Mouse (Mus musculus) gastrocnemius, postnatal 36 days (tissue): ENCODE results near the gene Slc23a4. TPM values are rescaled to one million over a fixed set of nuclear protein-coding genes. Genes with fewer than 3 reads are reported as not detected.

Source experiments
- DNase-seq, 2 experiments: peaks; one replicate each; pipeline ENCODE4 v3.0.0; 2022
- intact Hi-C: fragments of 180-260 bp; cut with DNase I; formaldehyde crosslinking; loops from one replicate; pipeline ENCODE4 v1.15.1; 2025
- total RNA-seq, 2 experiments: library from RNA; stranded (reverse); gene quantifications; 2 replicates each; pipeline ENCODE4 v1.2.3; 2021

Slc23a4 gene
- total RNA-seq, 2 experiments from 2014 or later, result not detected

DNA sequence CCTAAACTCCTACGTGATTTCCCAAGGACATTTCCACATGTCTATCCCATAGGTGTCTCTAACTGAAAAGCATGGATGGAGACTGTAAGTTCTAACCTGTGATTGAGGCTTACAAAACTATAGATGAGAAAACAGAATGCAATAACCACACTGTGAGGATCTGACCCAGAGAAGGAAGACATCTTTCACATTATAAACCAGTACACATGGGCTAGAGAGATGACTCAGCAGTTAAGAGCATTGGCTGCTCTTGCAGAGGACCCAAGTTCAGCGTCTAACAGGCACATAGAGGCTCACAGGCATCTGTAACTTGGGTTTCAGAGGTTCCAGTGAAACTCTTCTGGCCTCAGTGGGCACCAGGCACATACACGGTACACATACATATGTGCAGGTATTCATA lies 73.7 kb downstream of the Slc23a4 start:
- no peak for DNase-seq
- intact Hi-C loops, result no loop called here

DNA sequence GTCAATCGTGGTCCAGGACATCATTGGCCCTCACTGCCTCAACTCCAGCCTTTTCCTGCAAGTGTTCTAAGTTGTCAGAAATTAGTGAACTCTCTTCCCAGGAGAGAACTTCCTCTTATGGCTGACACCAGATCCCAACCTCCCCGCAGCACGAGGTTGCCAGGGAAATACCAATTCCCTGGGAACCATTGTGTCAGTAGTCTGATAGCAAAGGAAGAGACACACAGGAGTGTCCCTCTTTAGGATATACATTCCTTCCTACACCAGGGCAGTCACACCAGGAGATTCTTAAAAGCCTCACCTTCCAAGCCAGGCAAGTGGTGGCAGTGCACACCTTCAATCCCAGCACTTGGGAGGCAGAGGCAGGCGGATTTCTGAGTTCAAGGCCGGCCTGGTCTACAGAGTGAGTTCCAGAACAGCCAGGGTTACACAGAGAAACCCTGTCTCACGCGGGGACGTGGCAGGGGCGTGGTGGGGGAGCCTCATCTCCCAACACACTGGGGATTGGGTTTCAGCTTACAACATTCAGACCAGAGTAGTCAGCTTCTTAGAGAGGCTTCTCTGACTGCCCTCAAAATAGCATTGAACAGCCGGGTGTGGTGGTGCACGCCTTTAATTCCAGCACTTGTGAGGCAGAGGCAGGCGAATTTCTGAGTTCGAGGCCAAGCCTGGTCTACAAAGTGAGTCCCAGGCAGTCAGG lies 74.7 kb downstream of the Slc23a4 start:
- DNase-seq, result no peak
- intact Hi-C loops, result no loop called here

DNA sequence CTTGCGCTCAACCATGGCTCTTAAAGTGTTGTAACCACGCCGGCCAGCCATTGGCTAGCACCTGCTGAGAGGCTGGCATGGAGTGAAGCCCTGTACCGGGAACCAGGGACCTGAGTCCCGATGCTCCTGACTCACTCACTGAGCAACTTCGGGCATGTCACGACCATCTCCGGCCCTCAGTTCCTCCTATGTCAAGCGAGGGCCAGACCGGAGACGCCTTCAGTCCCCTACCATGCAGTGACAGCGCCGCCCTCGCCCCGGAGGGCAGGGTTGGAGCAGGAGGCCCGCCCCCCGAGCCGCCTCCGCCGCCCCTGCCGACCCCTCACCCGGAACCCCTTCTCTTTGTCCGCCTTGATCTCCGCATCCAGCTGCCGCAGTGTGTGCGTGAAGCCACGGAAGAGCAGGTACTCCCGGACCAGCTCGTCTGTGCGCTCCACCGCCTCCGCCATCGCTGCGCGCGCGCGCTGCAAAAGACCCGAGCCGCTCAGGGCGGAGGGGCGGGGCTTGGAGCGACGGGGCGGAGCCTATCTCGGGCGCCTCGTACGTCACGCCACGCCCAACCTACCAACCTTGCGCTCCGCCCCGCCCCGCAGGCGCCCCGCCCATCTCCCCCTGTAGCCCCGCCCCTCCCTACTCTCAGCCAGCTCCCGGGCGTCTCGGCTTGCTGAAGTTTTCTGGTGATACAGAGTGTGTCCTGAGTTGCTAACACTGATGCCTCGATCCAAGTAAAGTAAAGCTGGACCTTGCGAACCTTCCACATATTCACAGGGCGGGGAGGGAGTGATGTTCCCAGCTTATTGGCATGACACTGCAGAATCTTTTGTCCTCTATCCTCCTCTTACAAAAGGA lies 77.6 kb downstream of the Slc23a4 start, which contains the start of gene Wdr91:
TSS of gene Wdr91 (minus strand) at position 506 of the 849 bp plus-strand sequence.
- DNase-seq, result peak; percentile 92 to 94
- intact Hi-C loops, result no loop called here

DNA sequence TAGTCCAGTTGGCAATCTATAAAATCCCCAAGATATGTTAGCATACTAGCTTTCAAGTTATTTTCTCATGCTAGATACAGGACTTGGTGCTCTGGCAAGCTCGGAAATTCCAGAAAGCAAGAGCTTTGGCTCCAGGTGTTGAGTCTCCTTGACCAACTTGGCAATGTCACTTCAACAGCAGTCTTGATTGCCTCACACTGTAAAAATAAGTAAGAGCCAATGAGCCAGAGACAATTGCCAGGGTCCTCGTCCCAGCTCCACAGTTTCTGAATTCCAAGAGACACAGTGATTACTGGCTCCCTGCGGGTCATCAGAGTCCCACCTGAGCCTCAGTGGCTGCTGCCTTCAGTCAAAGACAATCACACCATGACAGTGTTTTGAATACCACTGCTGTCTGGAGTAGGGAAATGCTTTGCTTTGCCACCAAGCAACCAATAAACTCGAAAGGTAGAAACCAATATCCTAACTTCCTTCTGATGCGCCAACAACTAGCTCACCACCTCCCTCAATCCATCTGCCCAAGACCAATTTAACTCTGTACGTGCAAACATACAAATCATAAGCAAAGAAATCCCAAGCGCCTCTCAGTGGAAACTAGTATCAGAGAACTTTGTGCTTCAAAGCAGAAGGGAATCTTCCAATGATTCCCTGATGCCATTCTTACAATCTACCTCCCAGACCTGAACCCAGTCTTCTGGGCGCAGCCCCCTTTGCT lies 78.4 kb downstream of the Slc23a4 start:
- intact Hi-C loops, result no loop called here

DNA sequence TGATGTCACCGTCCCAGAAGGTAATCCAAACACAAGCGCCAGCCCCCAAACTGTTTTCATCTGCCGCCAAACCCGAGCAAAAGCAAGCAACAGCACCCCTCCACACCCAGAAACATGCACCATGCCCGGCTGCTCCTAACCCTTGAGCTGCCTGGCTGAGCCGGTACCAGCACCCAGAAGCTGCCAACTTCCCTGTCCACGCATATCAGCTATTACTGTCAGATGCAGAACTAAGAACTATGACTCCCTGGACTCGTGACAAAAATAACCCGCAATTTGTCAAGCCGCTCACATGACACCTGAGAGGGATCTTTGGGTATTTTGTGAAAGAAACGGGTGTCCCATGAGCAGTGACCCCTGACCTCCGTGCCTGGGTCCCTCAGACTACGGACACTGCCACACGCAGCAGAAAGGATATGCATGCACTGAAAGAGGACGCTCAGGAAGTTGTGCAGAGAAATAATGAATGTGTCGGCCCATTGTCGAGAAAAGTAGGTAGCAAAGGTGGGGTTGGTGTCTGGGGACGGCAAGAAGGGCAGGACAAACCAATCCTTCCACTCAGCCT lies 80.4 kb downstream of the Slc23a4 start:
- no peak for DNase-seq
- intact Hi-C loops, result no loop called here

More for the DNA sequence above, 78.4 kb downstream of the Slc23a4 start:
- DNase-seq, result no peak

DNA sequence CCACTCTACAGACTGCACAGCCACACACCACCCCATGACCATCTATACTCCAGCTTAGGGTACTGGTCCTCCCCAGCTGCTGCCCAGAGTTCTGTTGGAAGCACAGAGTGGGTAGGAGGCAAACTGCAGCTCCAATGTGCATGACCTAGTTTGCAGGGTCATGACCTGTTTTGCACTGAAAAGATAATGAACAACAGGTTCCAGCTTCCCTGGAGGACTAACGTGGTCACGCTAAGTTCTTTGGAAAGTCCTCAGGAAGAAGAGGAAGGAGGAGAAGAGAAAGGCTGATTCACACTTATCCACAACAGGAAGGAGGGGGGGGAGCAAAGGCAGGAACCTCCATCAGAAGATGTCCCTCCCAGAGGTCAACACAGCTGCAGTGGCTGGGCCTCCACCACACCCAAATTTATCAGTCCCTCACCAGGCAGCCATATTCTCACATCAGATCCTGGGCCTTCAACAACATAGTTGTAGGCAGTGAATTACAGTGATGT lies 81.0 kb downstream of the Slc23a4 start:
- intact Hi-C loops, result no loop called here
- DNase-seq, result peak in 1 of 2 experiments; percentile 46

DNA sequence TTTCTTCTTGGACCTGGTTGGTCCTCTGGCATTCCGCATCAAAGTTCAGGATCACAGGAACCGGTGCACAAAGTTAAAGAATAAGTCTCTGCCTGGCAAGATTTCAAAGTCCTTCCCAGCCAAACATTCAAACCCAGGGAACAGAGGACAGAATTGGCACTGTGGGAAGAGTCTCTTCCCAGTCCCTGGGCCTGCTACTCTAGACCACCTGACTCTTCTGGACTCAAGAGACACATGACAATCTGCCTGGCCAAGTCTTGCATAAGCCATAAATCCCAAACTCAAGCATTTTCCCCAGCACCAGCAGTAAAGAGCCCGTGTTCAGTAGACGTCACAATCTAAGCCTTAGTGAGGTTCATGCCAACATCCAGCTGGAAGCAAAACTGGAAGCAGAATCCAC lies 81.5 kb downstream of the Slc23a4 start:
- peak in 1 of 2 experiments; percentile 16 for DNase-seq
- intact Hi-C loops, result no loop called here

DNA sequence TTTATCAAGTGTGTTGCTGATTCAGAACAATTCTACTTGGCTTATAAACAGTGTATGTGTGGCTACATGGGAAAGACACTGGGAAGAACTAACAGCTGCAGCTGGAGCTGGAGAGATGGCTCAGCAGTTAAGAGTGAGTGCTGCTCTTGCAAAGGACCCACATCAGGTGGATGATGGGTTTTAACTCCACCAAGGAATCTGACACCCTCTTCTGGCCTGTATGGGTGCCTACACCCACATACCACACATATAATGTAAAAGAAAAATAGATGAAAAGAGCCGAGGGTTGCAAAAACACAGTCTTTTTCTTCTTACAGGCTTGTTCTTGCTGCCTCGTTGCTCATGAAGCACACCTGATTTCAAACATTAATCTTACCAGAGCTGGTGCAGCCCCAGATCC lies 82.1 kb downstream of the Slc23a4 start:
- no peak for DNase-seq
- intact Hi-C loops, result no loop called here

DNA sequence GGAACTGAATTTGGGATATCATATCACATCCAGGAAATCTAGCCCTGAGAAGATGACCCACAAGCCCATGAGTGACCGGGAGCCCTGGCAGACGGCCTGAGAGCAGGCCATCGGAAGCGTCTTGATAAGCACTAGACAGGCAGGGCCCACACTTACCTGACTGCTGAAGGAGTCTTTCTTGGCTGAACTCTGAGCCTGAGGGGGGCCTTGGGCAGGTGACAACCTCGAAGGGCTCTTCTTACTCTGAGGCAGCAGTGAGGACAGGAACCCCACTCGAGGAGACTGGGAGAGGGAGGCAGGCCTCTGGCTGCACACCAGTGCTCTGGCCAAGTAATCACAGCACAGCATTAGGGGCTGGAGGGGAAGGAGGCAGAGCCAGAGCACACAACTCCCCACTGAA lies 83.8 kb downstream of the Slc23a4 start:
- no peak for DNase-seq
- intact Hi-C loops, result no loop called here

DNA sequence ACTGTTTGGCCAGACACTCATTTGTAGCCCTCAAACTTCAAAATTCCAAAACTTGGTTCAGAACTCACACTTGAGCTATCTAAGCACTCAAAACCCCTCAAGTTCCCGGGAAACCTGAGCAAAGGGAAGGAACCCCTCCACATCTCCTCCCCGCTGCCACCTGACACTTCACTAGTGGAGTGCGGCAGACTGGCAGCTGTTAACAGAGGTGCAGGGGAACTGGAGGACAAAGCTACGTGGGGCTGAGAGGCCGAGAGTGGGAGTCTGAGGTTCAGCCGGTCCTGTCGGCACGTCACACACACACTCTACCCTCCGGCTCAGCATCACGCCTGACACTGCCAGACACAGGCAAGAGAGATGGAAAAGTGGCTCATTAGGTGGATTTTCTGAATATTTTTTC lies 84.4 kb downstream of the Slc23a4 start:
- intact Hi-C loops, result no loop called here
- no peak for DNase-seq

DNA sequence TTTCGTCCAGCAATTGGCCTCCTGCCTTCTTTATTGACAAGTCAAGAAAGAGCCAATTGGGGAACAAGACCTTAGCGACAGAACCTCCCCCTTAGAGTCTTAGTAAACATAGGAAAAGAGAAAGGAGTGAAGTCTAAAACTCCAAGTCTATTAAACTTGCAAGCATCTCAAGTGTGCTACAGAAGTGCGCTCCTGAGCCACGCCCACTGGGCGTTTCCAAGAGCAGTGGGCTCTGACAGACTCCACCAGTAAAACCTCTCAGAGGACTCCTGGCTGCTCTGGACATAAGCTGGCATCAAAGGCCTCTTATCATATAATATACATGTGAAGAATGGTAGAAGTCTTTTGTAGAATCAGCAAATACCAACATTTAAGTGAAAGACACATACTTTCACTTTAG lies 84.8 kb downstream of the Slc23a4 start:
- intact Hi-C loops, result no loop called here
- no peak for DNase-seq

DNA sequence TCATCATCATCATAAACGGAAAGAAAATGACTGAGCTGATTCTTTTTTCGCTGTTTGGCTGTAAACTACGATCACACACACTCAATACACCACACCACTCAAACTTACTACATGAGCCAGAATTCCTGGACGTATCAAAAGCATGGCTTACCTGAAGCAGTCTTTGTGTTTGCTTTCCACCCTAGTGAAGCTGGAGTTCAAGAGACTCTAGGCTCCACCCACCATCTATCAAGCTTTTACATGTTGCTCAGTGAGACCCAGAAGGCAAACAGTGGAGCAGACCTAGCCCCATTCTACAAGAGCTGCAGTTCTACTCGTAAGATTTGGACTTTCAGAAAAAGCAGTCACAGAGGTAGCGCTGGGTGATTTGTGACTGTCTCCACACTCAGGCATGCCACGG lies 85.6 kb downstream of the Slc23a4 start:
- intact Hi-C loops, result no loop called here
- DNase-seq, result no peak

DNA sequence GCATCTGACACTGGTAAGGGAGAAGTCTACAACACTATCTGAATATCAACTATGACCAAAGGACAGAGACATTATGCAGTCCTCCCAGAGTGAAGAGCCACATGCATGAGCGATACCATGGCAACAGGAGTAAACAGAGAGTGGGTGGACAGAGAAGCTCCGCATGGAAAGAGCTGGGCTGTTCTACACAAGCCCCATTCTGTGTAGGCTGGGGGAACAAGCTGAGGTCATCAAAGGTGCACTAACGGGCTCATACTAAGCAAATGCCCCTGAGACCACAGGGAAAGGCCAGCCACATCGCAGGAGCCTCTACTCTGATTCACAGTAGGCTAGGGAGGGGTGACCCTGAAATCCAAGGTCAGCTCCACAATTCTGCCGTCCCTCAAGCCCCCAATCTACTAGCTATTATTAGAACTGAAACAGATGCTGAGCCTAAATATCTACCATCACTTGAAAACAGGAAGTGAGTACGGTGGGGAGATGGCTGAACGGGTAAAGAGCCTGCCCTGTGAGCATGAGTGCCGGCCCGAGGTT lies 86.2 kb downstream of the Slc23a4 start:
- DNase-seq, result no peak
- intact Hi-C loops, result no loop called here

DNA sequence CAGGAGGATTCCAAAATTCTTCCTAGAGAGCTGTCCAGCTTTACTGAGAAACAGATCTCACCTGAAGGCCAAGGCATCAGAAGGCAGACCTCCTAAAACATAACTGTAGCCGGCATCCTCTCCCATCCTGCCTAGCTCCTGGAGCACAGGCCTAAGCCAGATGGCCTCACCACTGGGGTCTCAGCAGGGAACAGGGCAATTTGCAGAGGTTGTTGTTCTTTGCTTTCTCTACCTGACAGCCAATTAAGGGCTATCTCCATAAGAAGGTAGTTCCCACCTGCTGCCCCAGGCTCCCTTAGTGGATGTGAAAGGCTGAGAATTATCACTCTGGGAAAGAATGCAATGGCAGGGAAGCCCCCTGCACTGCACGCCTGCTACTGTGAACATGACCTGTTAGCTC lies 87.2 kb downstream of the Slc23a4 start:
- DNase-seq, result no peak
- intact Hi-C loops, result no loop called here

DNA sequence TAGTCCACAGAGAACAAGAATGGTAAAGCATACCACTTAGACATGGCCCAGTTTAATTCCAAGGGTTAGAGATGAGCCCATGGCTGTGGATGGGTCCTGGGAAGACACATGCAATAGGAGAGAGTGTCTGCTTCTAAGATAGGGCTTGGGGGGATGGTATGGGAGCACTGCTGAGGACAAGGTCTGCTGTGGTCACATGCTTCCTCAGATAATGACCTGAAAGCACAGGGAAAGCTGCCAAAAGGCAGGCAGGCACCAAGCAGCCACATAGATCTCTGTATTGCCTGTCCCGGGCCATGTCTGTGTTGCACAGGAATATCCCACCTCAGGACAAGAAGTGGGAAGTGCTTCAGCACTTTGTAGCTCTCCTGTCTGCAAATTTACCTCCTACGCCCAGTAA lies 89.1 kb downstream of the Slc23a4 start:
- DNase-seq, result no peak
- intact Hi-C loops, result no loop called here

DNA sequence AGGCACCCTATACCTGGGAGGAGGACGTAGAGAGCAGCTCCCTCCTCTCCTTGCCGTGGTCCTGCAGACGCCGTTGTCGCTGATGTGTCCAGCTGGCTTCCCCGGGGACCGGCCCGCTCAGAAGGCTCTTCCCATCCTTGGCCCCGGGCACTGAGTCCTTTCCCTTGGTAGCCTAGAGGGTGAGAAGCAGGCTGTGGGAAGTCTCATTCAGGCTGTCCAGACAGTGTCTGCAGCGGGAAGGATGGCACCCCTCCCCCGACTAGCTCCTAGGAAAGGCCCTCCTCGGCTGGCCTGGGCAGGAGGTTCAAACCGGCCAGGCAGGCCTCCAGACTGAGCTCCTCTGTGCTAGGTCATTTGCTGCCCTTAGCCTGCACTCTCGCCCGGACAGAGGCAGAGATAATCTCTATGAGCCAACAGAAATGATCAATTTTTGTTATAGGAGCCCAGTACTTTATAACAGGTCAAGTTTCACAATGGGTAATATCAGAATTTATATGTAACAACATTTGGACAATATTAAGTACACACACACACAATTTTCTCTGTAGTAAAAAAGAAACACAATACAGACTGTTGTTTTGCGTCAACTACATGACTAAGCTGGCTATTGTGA lies 91.9 kb downstream of the Slc23a4 start:
- DNase-seq, result no peak
- intact Hi-C loops, result no loop called here

DNA sequence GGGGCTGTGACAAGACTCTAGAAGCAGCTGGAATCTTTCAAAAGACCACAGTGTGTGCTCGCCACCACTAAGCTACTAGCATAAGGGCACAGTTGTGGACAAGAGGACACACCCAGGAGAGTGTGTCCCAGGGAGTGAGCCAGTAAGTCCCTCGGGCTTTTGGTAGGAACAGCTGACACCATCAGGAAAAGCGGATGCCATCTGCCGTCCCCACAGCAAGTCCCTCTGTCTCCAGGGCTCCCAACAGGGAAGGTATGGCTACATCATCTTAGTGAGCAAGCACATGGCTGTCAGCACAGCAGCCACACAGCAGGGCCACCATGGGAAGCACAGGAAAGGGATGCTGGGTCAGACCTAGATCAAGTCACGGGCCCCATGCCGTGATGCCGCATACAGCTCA lies 92.6 kb downstream of the Slc23a4 start:
- intact Hi-C loops, result no loop called here
- DNase-seq, result no peak
